Mouse (Mus musculus) heart, adult 2 months (tissue): ENCODE results near the gene Proser1.

ENCODE experiments used
- EP300 ChIP-seq: fragments of 200-500 bp; IDR thresholded peaks from 2 replicates; pipeline ENCODE4 v1.6.1; 2011; ENCODE audit warnings: low read depth, low read length, control low read depth; ENCODE audit not compliant: insufficient read depth
- POLR2A ChIP-seq: fragments of 200-500 bp; IDR thresholded peaks from 2 replicates; pipeline ENCODE4 v1.6.1; 2011; ENCODE audit warnings: mild to moderate bottlenecking, low read depth, low read length, control low read depth; ENCODE audit not compliant: insufficient read depth

DNA sequence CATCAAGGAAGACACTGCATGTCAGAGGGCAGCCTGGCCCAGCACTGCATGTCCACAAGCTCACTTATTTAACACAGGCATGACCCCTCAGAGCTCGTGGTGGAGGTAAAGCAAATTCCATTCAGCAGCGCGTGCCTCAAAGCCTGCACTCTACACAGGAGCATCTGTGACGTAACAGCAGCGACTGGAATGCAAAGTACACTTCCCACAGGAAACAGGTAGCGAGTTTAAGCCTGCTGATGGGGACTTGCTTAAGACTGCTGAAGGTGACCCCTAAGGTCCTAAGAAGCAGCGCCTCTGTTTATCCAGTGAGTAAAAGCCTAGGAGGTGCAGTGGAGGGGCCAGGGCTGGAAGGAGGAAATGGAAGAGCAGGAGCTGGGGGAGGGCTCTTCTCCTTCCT lies 8.5 kb upstream of the Proser1 start:
- no peak for TF ChIP-seq POLR2A
- no peak for TF ChIP-seq EP300
